Mouse (Mus musculus): Measurements from ENCODE around the gene Prr29. TPM values are rescaled to one million over a fixed set of nuclear protein-coding genes. Genes with fewer than 3 reads are reported as not detected.

Prr29 gene
- total and polyA plus RNA-seq, 3 experiments = 0.61 TPM; not detected in 2

DNA sequence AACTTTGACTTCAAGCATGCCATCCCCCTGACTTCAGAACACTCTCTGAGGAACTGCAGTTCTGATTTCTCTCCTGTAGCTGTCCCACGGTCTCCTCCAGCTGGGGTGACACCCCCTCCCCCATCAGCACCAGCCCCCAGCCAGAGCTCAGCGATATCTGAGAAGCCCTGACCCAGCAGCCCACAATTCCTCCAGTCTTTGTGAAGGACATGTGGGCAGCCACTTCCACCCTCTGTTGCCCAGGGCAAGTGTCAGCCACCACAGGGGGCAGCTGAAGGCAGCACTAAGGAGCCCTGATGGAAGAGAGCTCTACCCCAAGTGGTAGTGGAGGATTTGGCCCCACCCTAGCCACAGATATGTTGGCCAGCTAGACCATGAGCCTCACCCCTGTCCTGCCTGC lies 31.2 kb upstream of the Prr29 start:
- TF ChIP-seq RCOR1 (IDR thresholded peaks at IDR 0.05; ENCODE audit: low read depth, low read length) (no peak), NRF1 (IDR thresholded peaks at IDR 0.05; ENCODE audit: insufficient read depth, low read depth, low read length, poor library complexity, severe bottlenecking) (no peak), SIN3A (IDR thresholded peaks at IDR 0.05; ENCODE audit: low read length) (no peak), CTCF (IDR thresholded peaks at IDR 0.05 in 2 of 3, conservative IDR thresholded peaks at IDR 0.05 in 1 of 3; ENCODE audit: control insufficient read depth in 1 of 3, insufficient read depth in 1 of 3, low read depth in 2 of 3, low read length in 3 of 3, poor library complexity in 1 of 3, severe bottlenecking in 1 of 3) (no peak), ETS1 (IDR thresholded peaks at IDR 0.05; ENCODE audit: low read depth, low read length) (no peak), EP300 (IDR thresholded peaks at IDR 0.05; ENCODE audit: low read depth in 1 of 2, low read length in 2 of 2) (no peak), HCFC1 (IDR thresholded peaks at IDR 0.05; ENCODE audit: low read depth, low read length) (no peak), CHD1 (IDR thresholded peaks at IDR 0.05; ENCODE audit: low read depth, low read length) (no peak), ZMIZ1 (IDR thresholded peaks at IDR 0.05; ENCODE audit: low read depth, low read length) (no peak)
- Histone ChIP-seq H3K9ac (ENCODE audit: control insufficient read depth, low read depth, low read length, poor library complexity, severe bottlenecking) (no peak overlapping the region), H3K36me3 (ENCODE audit: control insufficient read depth in 1 of 2, insufficient read depth in 2 of 2, low read length in 2 of 2) (no peaks in the 10 kb centered on the region), H3K9me3 (replicated peaks; ENCODE audit: insufficient read depth, low read length) (no peaks in the 10 kb centered on the region), H3K79me2 (ENCODE audit: control insufficient read depth, insufficient read depth, low read length, poor library complexity) (no peaks in the 10 kb centered on the region), H3K4me3 (ENCODE audit: control insufficient read depth in 1 of 2, insufficient read depth in 1 of 2, low read depth in 2 of 2, low read length in 2 of 2) (no peak overlapping the region), H3K4me1 (ENCODE audit: control insufficient read depth in 1 of 2, insufficient read depth in 2 of 2, low read length in 2 of 2) (peaks cover 0 to 3% of the 10 kb centered on the region in 2 experiments; a peak in 1 of 4 replicates), H3K27me3 (ENCODE audit: control insufficient read depth in 1 of 2, insufficient read depth in 2 of 2, low read length in 2 of 2) (peaks cover 0 to 7% of the 10 kb centered on the region in 2 experiments; a peak in 2 of 4 replicates), H3K27ac (ENCODE audit: control insufficient read depth, low read depth, low read length) (no peak overlapping the region)
- no peak for DNase-seq (ENCODE audit: low read depth, low spot score)

DNA sequence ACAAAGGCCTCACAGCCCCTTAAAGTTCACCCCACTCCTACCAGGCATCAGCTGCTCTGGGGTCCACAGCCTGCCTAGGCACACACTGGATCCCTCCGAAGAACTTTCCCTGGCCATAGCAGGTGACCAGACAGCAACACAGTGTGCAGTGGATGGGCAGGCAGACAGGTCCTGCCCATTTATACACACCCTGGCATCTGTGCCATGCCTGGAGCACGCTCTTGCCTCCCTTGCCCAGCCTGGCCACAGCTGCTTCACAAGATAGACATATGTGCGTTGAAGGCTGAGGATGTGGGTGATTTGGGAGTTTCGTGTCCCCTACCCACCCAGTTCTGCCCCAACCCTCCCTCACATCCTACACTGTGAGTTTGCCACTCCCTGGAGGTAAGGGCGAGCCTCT lies 27.2 kb upstream of the Prr29 start:
- no peaks in the 10 kb centered on the region for H3K9me3 ChIP-seq (replicated peaks; ENCODE audit: insufficient read depth, low read length)
- H3K27me3 ChIP-seq (ENCODE audit: control insufficient read depth in 1 of 2, insufficient read depth in 2 of 2, low read length in 2 of 2) = peaks cover 6 to 7% of the 10 kb centered on the region in 2 experiments
- TF ChIP-seq MAZ (IDR thresholded peaks at IDR 0.05; ENCODE audit: low read depth, low read length) (no peak), RCOR1 (IDR thresholded peaks at IDR 0.05; ENCODE audit: low read depth, low read length) (no peak), MEF2A (IDR thresholded peaks at IDR 0.05; ENCODE audit: extremely low read depth, insufficient replicate concordance, low read depth, low read length, poor library complexity, severe bottlenecking) (no peak), CHD1 (IDR thresholded peaks at IDR 0.05; ENCODE audit: low read depth, low read length) (no peak), ETS1 (IDR thresholded peaks at IDR 0.05; ENCODE audit: low read depth, low read length) (no peak), SMC3 (IDR thresholded peaks at IDR 0.05; ENCODE audit: low read depth, low read length) (no peak), E2F4 (IDR thresholded peaks at IDR 0.05; ENCODE audit: borderline replicate concordance, low read depth, low read length) (no peak), TCF12 (IDR thresholded peaks at IDR 0.05; ENCODE audit: low read depth, low read length) (no peak), UBTF (IDR thresholded peaks at IDR 0.05; ENCODE audit: borderline replicate concordance, insufficient read depth, low read depth, low read length) (no peak), MAX (IDR thresholded peaks at IDR 0.05; ENCODE audit: low read length) (no peak)
- no peaks in the 10 kb centered on the region for H3K79me2 ChIP-seq (ENCODE audit: control insufficient read depth, insufficient read depth, low read length, poor library complexity)
- H3K9ac ChIP-seq (ENCODE audit: control insufficient read depth, low read depth, low read length, poor library complexity, severe bottlenecking) = no peak overlapping the region
- no peaks in the 10 kb centered on the region for H3K36me3 ChIP-seq (ENCODE audit: control insufficient read depth in 1 of 2, insufficient read depth in 2 of 2, low read length in 2 of 2)
- DNase-seq (ENCODE audit: low read depth, low spot score) = no peak
- H3K4me1 ChIP-seq (ENCODE audit: control insufficient read depth in 1 of 2, insufficient read depth in 2 of 2, low read length in 2 of 2) = no peaks in the 10 kb centered on the region
- H3K4me3 ChIP-seq (ENCODE audit: control insufficient read depth in 1 of 2, insufficient read depth in 1 of 2, low read depth in 2 of 2, low read length in 2 of 2) = no peak overlapping the region
- no peak overlapping the region for H3K27ac ChIP-seq (ENCODE audit: control insufficient read depth, low read depth, low read length)

Measured in MEL (cell line).